Mouse (Mus musculus) liver, embryonic 15.5 days (tissue): ENCODE measurements at regions not wholly inside any gene's neighbourhood (a gene's known extent, or its start where the extent isn't known, plus 50 kb on each side); places are given as distances from the start of the nearest gene placed in this dataset.

Experiments
- ATAC-seq: fragments of 200-750 bp; cut with Nextera tagmentation; 2 replicates; pipeline ENCODE4 v1.8.0; 2017; ENCODE audit warnings: moderate number of reproducible peaks, mild to moderate bottlenecking, moderate library complexity; ENCODE audit not compliant: insufficient read depth
- H3K27ac ChIP-seq: fragments of 300-500 bp; sonication (generic); replicated peaks from 2 replicates; pipeline ENCODE4 v1.5.1; 2015; ENCODE audit warnings: mild to moderate bottlenecking, inconsistent platforms
- H3K27me3 ChIP-seq: fragments of 300-500 bp; sonication (generic); 2 replicates; pipeline ENCODE4 v1.6.1; 2015; ENCODE audit warnings: mild to moderate bottlenecking, inconsistent platforms
- H3K36me3 ChIP-seq: fragments of 300-500 bp; sonication (generic); replicated peaks from 2 replicates; pipeline ENCODE4 v1.6.1; 2015; ENCODE audit warnings: moderate library complexity, mild to moderate bottlenecking, inconsistent platforms
- H3K4me1 ChIP-seq: fragments of 300-500 bp; sonication (generic); replicated peaks from 2 replicates; pipeline ENCODE4 v1.6.1; 2015; ENCODE audit warnings: inconsistent platforms
- H3K4me2 ChIP-seq: fragments of 300-500 bp; sonication (generic); 2 replicates; pipeline ENCODE4 v1.6.1; 2015; ENCODE audit warnings: moderate library complexity, mild to moderate bottlenecking, inconsistent platforms
- H3K4me3 ChIP-seq: fragments of 300-500 bp; sonication (generic); replicated peaks from 2 replicates; pipeline ENCODE4 v1.5.1; 2015; ENCODE audit warnings: mild to moderate bottlenecking, inconsistent platforms
- H3K9ac ChIP-seq: fragments of 300-500 bp; sonication (generic); 2 replicates; pipeline ENCODE4 v1.6.1; 2015; ENCODE audit warnings: moderate library complexity, mild to moderate bottlenecking, inconsistent platforms
- H3K9me3 ChIP-seq: fragments of 300-500 bp; sonication (generic); replicated peaks from 2 replicates; pipeline ENCODE4 v1.6.1; 2016; ENCODE audit warnings: inconsistent platforms
- WGBS: fragments of 180-500 bp; shearing (Covaris S2); methylation state at CpG from one replicate; pipeline ENCODE4 v1.1.7; 2015; ENCODE audit warnings: mixed read lengths; ENCODE audit not compliant: insufficient replicate concordance; 5-methylcytosine and 5-hydroxymethylcytosine counted together

DNA sequence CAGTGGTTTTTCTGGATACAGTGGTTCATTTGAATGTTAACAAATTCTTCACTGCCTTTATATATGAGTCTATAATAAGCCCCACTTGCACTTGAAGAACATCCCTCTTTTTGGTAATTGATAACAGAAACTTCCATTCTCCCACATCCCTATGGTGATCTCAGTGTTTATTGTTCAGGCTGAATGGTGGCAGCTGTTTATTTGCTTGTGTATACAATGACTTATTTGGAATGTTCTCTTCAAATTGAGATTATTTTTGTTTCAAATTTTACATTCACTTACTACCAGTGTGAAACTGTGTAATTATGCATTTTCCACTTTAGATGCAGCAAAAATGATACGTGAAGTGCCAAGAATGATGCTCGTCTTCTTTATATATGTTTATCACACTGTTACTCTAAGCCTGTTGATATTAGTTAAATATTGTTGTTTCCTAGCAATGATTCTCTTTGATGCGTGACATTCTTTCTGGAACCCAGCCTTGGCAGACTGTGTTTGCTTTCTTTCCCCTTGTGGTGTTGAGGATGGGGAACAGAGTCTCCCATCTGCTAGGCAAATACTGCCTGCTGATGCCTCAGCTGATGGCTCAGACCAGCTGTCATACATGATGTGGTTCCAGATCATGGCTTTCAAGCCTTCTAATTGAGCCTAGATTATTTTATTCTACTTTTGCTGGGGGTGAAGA, 389.1 kb downstream of the Cd109 start:
- no peaks in the 10 kb centered on the region for H3K36me3 ChIP-seq
- H3K27ac ChIP-seq = no peak overlapping the region
- H3K9me3 ChIP-seq = no peaks in the 10 kb centered on the region
- WGBS = 55% methylated on average over 3 of the region's 3 CpGs
- H3K27me3 ChIP-seq = no peaks in the 10 kb centered on the region
- no peak overlapping the region for H3K9ac ChIP-seq
- no peak for ATAC-seq
- no peak overlapping the region for H3K4me2 ChIP-seq
- no peaks in the 10 kb centered on the region for H3K4me1 ChIP-seq
- H3K4me3 ChIP-seq = no peak overlapping the region

DNA sequence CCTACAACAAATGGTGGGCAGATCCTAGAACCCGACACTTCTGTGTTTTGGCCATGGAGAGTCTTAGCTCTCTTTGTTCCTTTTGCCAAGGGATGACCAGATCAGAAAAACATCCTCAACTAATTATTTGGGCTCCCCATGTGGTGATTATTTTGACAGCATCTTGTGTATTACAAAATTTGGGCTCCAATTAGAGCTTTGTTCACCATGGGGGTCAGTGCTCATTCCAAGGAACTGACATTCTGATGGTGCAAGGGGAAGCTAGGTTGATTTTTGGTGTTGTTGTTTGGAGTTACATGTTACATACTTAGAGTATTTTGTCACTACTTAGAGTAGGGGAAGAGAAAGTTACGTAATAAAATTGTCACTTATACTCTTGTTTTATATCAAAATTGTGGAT, 406.9 kb downstream of the Cd109 start:
- no peak overlapping the region for H3K4me2 ChIP-seq
- no peak overlapping the region for H3K27ac ChIP-seq
- no peak overlapping the region for H3K9ac ChIP-seq
- no peaks in the 10 kb centered on the region for H3K4me1 ChIP-seq
- H3K27me3 ChIP-seq = no peaks in the 10 kb centered on the region
- no peak overlapping the region for H3K4me3 ChIP-seq
- WGBS = 57% methylated on average over 2 of the region's 2 CpGs
- ATAC-seq = no peak
- H3K36me3 ChIP-seq = no peaks in the 10 kb centered on the region
- no peaks in the 10 kb centered on the region for H3K9me3 ChIP-seq

- Histone ChIP-seq H3K4me3 (no peak overlapping the region), H3K36me3 (no peaks in the 10 kb centered on the region), H3K27ac (no peak overlapping the region), H3K4me1 (no peaks in the 10 kb centered on the region), H3K27me3 (no peaks in the 10 kb centered on the region), H3K4me2 (no peak overlapping the region), H3K9ac (no peak overlapping the region), H3K9me3 (no peaks in the 10 kb centered on the region)
- ATAC-seq = no peak
- 78% methylated on average over 6 of the region's 6 CpGs for WGBS
These were observed 412.9 kb downstream of the Cd109 start for GRCm38 (mm10) chr9:79028234-79028633.

DNA sequence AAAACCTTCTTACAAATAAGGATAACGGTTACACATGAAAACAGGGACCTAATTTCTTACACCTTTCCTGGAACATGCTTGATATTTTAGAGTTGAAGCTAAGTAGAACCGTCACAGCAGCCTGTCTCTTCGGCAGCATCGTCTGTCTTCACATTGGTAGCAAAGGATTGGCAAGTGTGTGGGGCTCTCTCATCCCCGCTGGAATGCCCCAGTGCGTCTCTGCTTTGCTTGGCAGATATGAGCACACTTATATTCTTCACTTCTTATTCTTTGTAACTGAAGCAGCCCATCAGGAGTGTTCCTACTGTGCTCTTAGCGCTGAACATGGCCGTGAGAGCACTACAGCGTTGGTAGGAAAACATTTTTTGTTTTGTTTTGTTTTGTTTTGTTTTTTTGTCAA, 414.1 kb downstream of the Cd109 start:
- Histone ChIP-seq H3K4me3 (no peak overlapping the region), H3K9me3 (no peaks in the 10 kb centered on the region), H3K36me3 (no peaks in the 10 kb centered on the region), H3K9ac (no peak overlapping the region), H3K4me2 (no peak overlapping the region), H3K27me3 (no peaks in the 10 kb centered on the region), H3K27ac (no peak overlapping the region), H3K4me1 (no peaks in the 10 kb centered on the region)
- 70% methylated on average over 9 of the region's 9 CpGs for WGBS
- ATAC-seq = no peak

DNA sequence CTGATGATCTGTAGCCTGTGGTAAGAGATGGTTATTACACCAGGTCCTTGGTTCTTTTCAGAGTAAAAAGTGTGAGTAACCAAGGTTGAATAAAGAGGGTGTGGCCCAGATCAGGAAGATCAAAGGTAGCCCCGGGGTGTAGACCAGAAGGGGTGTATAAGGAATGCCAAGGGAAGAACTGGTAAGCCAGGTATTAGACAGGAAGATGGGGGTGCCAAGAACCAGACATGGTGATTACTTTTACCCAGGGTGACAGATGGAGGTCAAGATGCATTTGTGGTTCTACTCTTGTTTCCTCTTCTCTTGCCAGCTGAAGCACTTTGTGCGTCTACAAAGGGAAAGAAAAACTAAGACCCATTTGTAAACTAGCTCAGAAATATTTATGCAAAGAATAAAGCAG, 420.3 kb downstream of the Cd109 start:
- WGBS = 52% methylated on average over 2 of the region's 2 CpGs
- H3K4me3 ChIP-seq = no peak overlapping the region
- H3K4me1 ChIP-seq = no peaks in the 10 kb centered on the region
- H3K9ac ChIP-seq = no peak overlapping the region
- no peaks in the 10 kb centered on the region for H3K36me3 ChIP-seq
- H3K27me3 ChIP-seq = no peaks in the 10 kb centered on the region
- no peaks in the 10 kb centered on the region for H3K9me3 ChIP-seq
- no peak for ATAC-seq
- H3K27ac ChIP-seq = no peak overlapping the region
- no peak overlapping the region for H3K4me2 ChIP-seq

- Histone ChIP-seq H3K9ac (no peak overlapping the region), H3K27me3 (no peaks in the 10 kb centered on the region), H3K4me1 (no peaks in the 10 kb centered on the region), H3K4me3 (no peak overlapping the region), H3K27ac (no peak overlapping the region), H3K36me3 (no peaks in the 10 kb centered on the region), H3K9me3 (no peaks in the 10 kb centered on the region), H3K4me2 (no peak overlapping the region)
- ATAC-seq = no peak
- WGBS = 36% methylated on average over 1 of the region's 1 CpGs
These were observed 421.7 kb downstream of the Cd109 start for GRCm38 (mm10) chr9:79037054-79037453.

DNA sequence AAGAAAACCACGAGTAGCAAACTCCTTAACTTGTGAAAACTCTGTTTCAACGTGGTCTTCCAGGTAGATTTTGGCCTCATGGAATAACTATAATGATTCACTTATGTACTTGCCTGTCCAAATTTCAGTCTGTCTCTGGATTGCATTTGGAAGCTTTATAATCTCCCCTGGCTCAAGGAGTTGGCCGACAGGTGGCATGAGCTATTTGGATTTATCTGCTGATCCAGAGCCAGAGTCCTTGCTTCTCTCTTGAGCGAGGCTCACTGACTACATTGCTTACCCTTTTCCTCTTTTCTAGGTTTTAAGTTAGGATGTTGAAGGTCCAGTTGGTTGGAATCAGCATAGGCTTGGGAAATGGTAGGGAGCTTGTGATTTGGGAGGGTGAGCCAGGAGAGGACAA, 423.6 kb downstream of the Cd109 start:
- Histone ChIP-seq H3K4me1 (no peaks in the 10 kb centered on the region), H3K4me3 (no peak overlapping the region), H3K36me3 (no peaks in the 10 kb centered on the region), H3K9ac (no peak overlapping the region), H3K9me3 (no peaks in the 10 kb centered on the region), H3K27me3 (no peaks in the 10 kb centered on the region), H3K4me2 (no peak overlapping the region), H3K27ac (no peak overlapping the region)
- WGBS = 53% methylated on average over 4 of the region's 4 CpGs
- ATAC-seq = no peak

- no peaks in the 10 kb centered on the region for H3K9me3 ChIP-seq
- WGBS = 62% methylated on average over 1 of the region's 1 CpGs
These were observed 429.0 kb downstream of the Cd109 start for GRCm38 (mm10) chr9:79044344-79044743.

DNA sequence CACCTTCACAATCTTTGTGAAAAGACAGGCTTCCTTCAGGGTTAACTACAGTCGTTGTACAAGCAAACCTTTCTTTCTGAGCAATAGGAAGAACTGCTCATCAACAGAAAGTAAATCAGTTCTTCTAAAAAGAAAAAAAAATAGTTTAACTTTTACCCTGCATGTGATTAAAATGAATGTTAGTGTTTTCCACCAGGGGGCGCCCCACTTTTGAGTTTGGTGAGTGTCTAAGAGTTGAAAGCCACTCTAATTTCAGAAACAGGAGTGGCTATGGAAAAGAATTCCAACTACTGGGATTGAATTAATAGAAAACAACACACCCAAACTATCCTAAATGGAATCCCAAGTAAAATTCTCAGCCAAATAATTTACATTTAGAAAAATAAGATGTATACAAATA, 430.0 kb downstream of the Cd109 start:
- Histone ChIP-seq H3K27ac (no peak overlapping the region), H3K27me3 (no peaks in the 10 kb centered on the region), H3K4me1 (no peaks in the 10 kb centered on the region), H3K4me2 (no peak overlapping the region), H3K36me3 (no peaks in the 10 kb centered on the region), H3K9ac (no peak overlapping the region), H3K9me3 (no peaks in the 10 kb centered on the region), H3K4me3 (no peak overlapping the region)
- WGBS = 7% methylated on average over 2 of the region's 2 CpGs
- ATAC-seq = no peak

More at GRCm38 (mm10) chr9:79044344-79044743, 429.0 kb downstream of the Cd109 start:
- H3K27ac ChIP-seq = no peak overlapping the region
- no peaks in the 10 kb centered on the region for H3K36me3 ChIP-seq
- H3K4me3 ChIP-seq = no peak overlapping the region
- no peaks in the 10 kb centered on the region for H3K4me1 ChIP-seq
- no peak overlapping the region for H3K4me2 ChIP-seq
- no peaks in the 10 kb centered on the region for H3K27me3 ChIP-seq
- no peak for ATAC-seq
- no peak overlapping the region for H3K9ac ChIP-seq

DNA sequence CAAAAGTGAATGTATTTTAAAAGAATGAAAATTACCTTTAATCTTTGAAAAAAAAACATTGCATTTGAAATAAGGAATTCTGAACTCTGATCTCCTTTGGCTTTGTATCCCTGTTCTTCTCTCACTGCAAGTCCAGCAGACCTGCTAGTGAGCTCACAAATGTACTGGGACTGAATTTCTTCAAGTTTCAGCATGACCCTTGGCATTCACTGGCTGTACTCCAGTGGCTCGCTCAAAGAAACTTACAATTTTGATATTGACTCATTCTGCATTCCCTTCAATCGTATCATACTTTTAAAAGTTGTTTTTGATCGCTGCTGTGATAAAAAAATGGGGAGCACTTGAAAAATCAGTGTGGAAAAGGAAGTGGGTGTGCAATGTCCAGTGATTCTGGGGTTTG, 456.6 kb downstream of the Cd109 start:
- Histone ChIP-seq H3K27ac (no peak overlapping the region), H3K4me2 (no peak overlapping the region), H3K27me3 (no peaks in the 10 kb centered on the region), H3K9ac (no peak overlapping the region), H3K4me3 (no peak overlapping the region), H3K36me3 (no peaks in the 10 kb centered on the region), H3K9me3 (no peaks in the 10 kb centered on the region), H3K4me1 (no peaks in the 10 kb centered on the region)
- WGBS = 48% methylated on average over 3 of the region's 3 CpGs
- no peak for ATAC-seq

GRCm38 (mm10) chr9:79109611-79110010, 494.3 kb downstream of the Cd109 start:
- no peaks in the 10 kb centered on the region for H3K27me3 ChIP-seq
- WGBS = 44% methylated on average over 2 of the region's 2 CpGs
- no peak overlapping the region for H3K9ac ChIP-seq
- no peak for ATAC-seq
- H3K4me1 ChIP-seq = no peaks in the 10 kb centered on the region
- H3K36me3 ChIP-seq = no peaks in the 10 kb centered on the region
- H3K9me3 ChIP-seq = no peaks in the 10 kb centered on the region
- no peak overlapping the region for H3K4me2 ChIP-seq
- H3K27ac ChIP-seq = no peak overlapping the region
- no peak overlapping the region for H3K4me3 ChIP-seq

- no peak for ATAC-seq
- H3K9me3 ChIP-seq = no peaks in the 10 kb centered on the region
- no peak overlapping the region for H3K27ac ChIP-seq
- no peaks in the 10 kb centered on the region for H3K4me1 ChIP-seq
- H3K27me3 ChIP-seq = no peaks in the 10 kb centered on the region
- WGBS = 58% methylated on average over 2 of the region's 2 CpGs
- H3K9ac ChIP-seq = no peak overlapping the region
- H3K36me3 ChIP-seq = no peaks in the 10 kb centered on the region
- no peak overlapping the region for H3K4me3 ChIP-seq
- H3K4me2 ChIP-seq = no peak overlapping the region
These were observed 496.0 kb downstream of the Cd109 start for GRCm38 (mm10) chr9:79111326-79111725.
